Mouse (Mus musculus) bone marrow, adult 2 months (tissue): Measurements from ENCODE around the gene Rgs7.

Source experiments
- CTCF ChIP-seq: fragments of 200-500 bp; IDR thresholded peaks from 2 replicates; pipeline ENCODE4 v1.5.1; 2011; ENCODE audit warnings: low read length, control low read depth; ENCODE audit not compliant: control insufficient read depth, insufficient read depth
- POLR2A ChIP-seq: fragments of 200-500 bp; IDR thresholded peaks from 2 replicates; pipeline ENCODE4 v1.6.1; 2011; ENCODE audit warnings: low read depth, mild to moderate bottlenecking, control low read depth, low read length, borderline replicate concordance; ENCODE audit not compliant: control insufficient read depth

GRCm38 (mm10) chr1:175296906-175297305, 195.4 kb downstream of the Rgs7 start:
- TF ChIP-seq CTCF (no peak), POLR2A (no peak)
